Mouse (Mus musculus) lung, embryonic 14.5 days (tissue): Measurements from ENCODE around the gene Zfp872. TPM values are rescaled to one million over a fixed set of nuclear protein-coding genes. Genes with fewer than 3 reads are reported as not detected.
"Not testable (repeated sequence)": the region's sequence is repeated elsewhere in the genome, so short reads cannot be mapped to it uniquely, and the experiment has no call there.

Experiments used
- ATAC-seq: fragments of 200-750 bp; cut with Nextera tagmentation; 2 replicates; pipeline ENCODE4 v1.8.0; 2017; ENCODE audit warnings: mild to moderate bottlenecking, moderate TSS enrichment, moderate library complexity; ENCODE audit not compliant: insufficient read depth
- DNase-seq: peaks from one replicate; pipeline ENCODE4 v3.0.0-alpha.2; 2015
- H3K27ac ChIP-seq: fragments of 300-500 bp; sonication (generic); 2 replicates; pipeline ENCODE4 v1.5.1; 2014; ENCODE audit warnings: low read depth, mild to moderate bottlenecking, moderate library complexity
- H3K27me3 ChIP-seq: fragments of 300-500 bp; sonication (generic); 2 replicates; pipeline ENCODE4 v1.6.1; 2014; ENCODE audit warnings: low read length, control low read depth; ENCODE audit not compliant: insufficient read depth
- H3K36me3 ChIP-seq: fragments of 300-500 bp; sonication (generic); 2 replicates; pipeline ENCODE4 v1.6.1; 2014; ENCODE audit warnings: control low read depth; ENCODE audit not compliant: insufficient read depth
- H3K4me1 ChIP-seq: fragments of 300-500 bp; sonication (generic); 2 replicates; pipeline ENCODE4 v1.6.1; 2014; ENCODE audit warnings: antibody characterized with exemption, control low read depth; ENCODE audit not compliant: insufficient read depth
- H3K4me2 ChIP-seq: fragments of 300-500 bp; sonication (generic); 2 replicates; pipeline ENCODE4 v1.6.1; 2014; ENCODE audit warnings: mild to moderate bottlenecking
- H3K4me3 ChIP-seq: fragments of 300-500 bp; sonication (generic); 2 replicates; pipeline ENCODE4 v1.5.1; 2014; ENCODE audit warnings: low read depth, low read length
- H3K9ac ChIP-seq: fragments of 300-500 bp; sonication (generic); 2 replicates; pipeline ENCODE4 v1.6.1; 2014
- H3K9me3 ChIP-seq: fragments of 300-500 bp; sonication (generic); 2 replicates; pipeline ENCODE4 v1.6.1; 2016; ENCODE audit warnings: low read depth, low read length, control low read depth
- CTCF ChIP-seq: IDR thresholded peaks from 2 replicates; pipeline ENCODE4 v1.5.1; 2016; ENCODE audit warnings: antibody characterized with exemption, low read depth
- WGBS: fragments of 180-500 bp; shearing (Covaris S2); extraction: QIAGEN DNeasy Blood & Tissue Kit; methylation state at CpG from one replicate; pipeline ENCODE4 v1.1.7; 2014; 5-methylcytosine and 5-hydroxymethylcytosine counted together
- polyA plus RNA-seq: library from polyadenylated mRNA; unstranded; fragments of >200 nt; fragmentation: Nextera tagmentation; extraction: Ambion mirVana; gene quantifications from 2 replicates; pipeline ENCODE4 v1.2.1, GENCODE M21; 2014

Gene Zfp872
- polyA plus RNA-seq = 0.53 and 0.68 TPM in 2 replicates

- no peak for TF ChIP-seq CTCF
- Histone ChIP-seq H3K27ac (no peak within 1 kb of the TSS), H3K4me3 (peak within 1 kb of the TSS; percentile 40), H3K4me1 (no peaks in the 10 kb centered on the region), H3K9ac (peak within 1 kb of the TSS; percentile 33), H3K27me3 (0 out of 2 replicates have a peak, but pooled peaks cover 3% of the 10 kb centered on the region), H3K9me3 (peaks cover 16% of the 10 kb centered on the region; the same call in 1 of the 2 replicates), H3K36me3 (no peaks in the 10 kb centered on the region), H3K4me2 (peak within 1 kb of the TSS; percentile 68)
- peak; percentile 72 for DNase-seq
- ATAC-seq = peak; percentile 80
- WGBS = 13% methylated on average over 43 of the region's 43 CpGs
Measured at GRCm38 (mm10) chr9:22188025-22188611, at the start of gene Zfp872. Gene Zfp872, plus strand, starts transcription at chr9:22188090.

GRCm38 (mm10) chr9:22138480-22138879, 49.4 kb upstream of the Zfp872 start:
- Histone ChIP-seq H3K4me1 (no peaks in the 10 kb centered on the region), H3K9ac (no peak overlapping the region), H3K36me3 (no peaks in the 10 kb centered on the region), H3K27ac (no peak overlapping the region), H3K4me3 (no peak overlapping the region), H3K4me2 (no peak overlapping the region), H3K27me3 (no peaks in the 10 kb centered on the region), H3K9me3 (no peaks in the 10 kb centered on the region)
- 33% methylated on average over 2 of the region's 2 CpGs for WGBS
- peak; percentile 52 for DNase-seq
- peak; percentile 85 for TF ChIP-seq CTCF
- ATAC-seq = no peak

GRCm38 (mm10) chr9:22139746-22140145, 48.1 kb upstream of the Zfp872 start:
- 88% methylated on average over 5 of the region's 5 CpGs for WGBS
- DNase-seq = no peak
- no peaks in the 10 kb centered on the region for H3K4me1 ChIP-seq
- H3K27ac ChIP-seq = no peak overlapping the region
- no peak overlapping the region for H3K9ac ChIP-seq
- no peaks in the 10 kb centered on the region for H3K27me3 ChIP-seq
- H3K9me3 ChIP-seq = no peaks in the 10 kb centered on the region
- H3K4me3 ChIP-seq = no peak overlapping the region
- TF ChIP-seq CTCF = no peak
- ATAC-seq = no peak
- no peaks in the 10 kb centered on the region for H3K36me3 ChIP-seq
- H3K4me2 ChIP-seq = no peak overlapping the region

- H3K27ac ChIP-seq = no peak overlapping the region
- H3K4me1 ChIP-seq = no peaks in the 10 kb centered on the region
- DNase-seq (peak; percentile 95), ATAC-seq (peak; percentile 58; the same call in 1 of the 2 replicates)
- no peak overlapping the region for H3K4me2 ChIP-seq
- 55% methylated on average over 17 of the region's 17 CpGs for WGBS
- no peak overlapping the region for H3K4me3 ChIP-seq
- no peaks in the 10 kb centered on the region for H3K36me3 ChIP-seq
- TF ChIP-seq CTCF = peak; percentile 94
- no peaks in the 10 kb centered on the region; the same call in 1 of the 2 replicates for H3K9me3 ChIP-seq
- no peaks in the 10 kb centered on the region for H3K27me3 ChIP-seq
- H3K9ac ChIP-seq = no peak overlapping the region
Measured at GRCm38 (mm10) chr9:22143108-22144037, 44.5 kb upstream of the Zfp872 start.

- no peaks in the 10 kb centered on the region for H3K4me1 ChIP-seq
- no peak overlapping the region for H3K9ac ChIP-seq
- 76% methylated on average over 7 of the region's 8 CpGs for WGBS
- DNase-seq = no peak
- ATAC-seq = no peak
- TF ChIP-seq CTCF = no peak
- H3K4me2 ChIP-seq = no peak overlapping the region
- H3K27me3 ChIP-seq = no peaks in the 10 kb centered on the region
- H3K9me3 ChIP-seq = no peaks in the 10 kb centered on the region; the same call in 1 of the 2 replicates
- H3K4me3 ChIP-seq = no peak overlapping the region
- H3K36me3 ChIP-seq = no peaks in the 10 kb centered on the region
- H3K27ac ChIP-seq = no peak overlapping the region
Measured at GRCm38 (mm10) chr9:22144304-22144965, 43.5 kb upstream of the Zfp872 start.

- Histone ChIP-seq H3K4me2 (no peak overlapping the region), H3K4me3 (no peak overlapping the region), H3K27me3 (no peaks in the 10 kb centered on the region), H3K9me3 (no peaks in the 10 kb centered on the region; the same call in 1 of the 2 replicates), H3K9ac (no peak overlapping the region), H3K4me1 (no peaks in the 10 kb centered on the region), H3K36me3 (no peaks in the 10 kb centered on the region), H3K27ac (no peak overlapping the region)
- no peak for DNase-seq
- WGBS = 68% methylated on average over 20 of the region's 20 CpGs
- TF ChIP-seq CTCF = no peak
- no peak for ATAC-seq
Measured at GRCm38 (mm10) chr9:22149426-22150248, 38.3 kb upstream of the Zfp872 start.

GRCm38 (mm10) chr9:22150249-22150693, 37.6 kb upstream of the Zfp872 start:
- 82% methylated on average over 7 of the region's 7 CpGs for WGBS

More at GRCm38 (mm10) chr9:22150249-22150693, 37.6 kb upstream of the Zfp872 start:
- H3K9ac ChIP-seq, H3K4me2 ChIP-seq, H3K27ac ChIP-seq, H3K27me3 ChIP-seq, H3K4me3 ChIP-seq, H3K9me3 ChIP-seq, H3K36me3 ChIP-seq, DNase-seq, ATAC-seq, H3K4me1 ChIP-seq: not testable (repeated sequence)
